Mouse (Mus musculus) ES-E14 (cell line): ENCODE measurements around the gene Hist1h2bl. TPM values are rescaled to one million over a fixed set of nuclear protein-coding genes. Genes with fewer than 3 reads are reported as not detected.

Experiments used
- DNase-seq: peaks from one replicate; pipeline ENCODE4 v3.0.0-alpha.2; 2013; ENCODE audit warnings: low read depth, low spot score
- H3K27ac ChIP-seq: 2 replicates; pipeline ENCODE4 v1.5.1; 2012; ENCODE audit warnings: low read depth, mild to moderate bottlenecking, low read length, moderate library complexity, mixed read lengths; ENCODE audit not compliant: poor library complexity, insufficient read depth, severe bottlenecking
- H3K36me3 ChIP-seq: 2 replicates; pipeline ENCODE4 v1.6.1; 2012; ENCODE audit warnings: mild to moderate bottlenecking, low read length, moderate library complexity, mixed read lengths; ENCODE audit not compliant: control insufficient read depth, poor library complexity, insufficient read depth, severe bottlenecking
- H3K4me1 ChIP-seq, 2 experiments: fragments of 150-350 bp in 1 of 2; sonication (generic) in 1 of 2; 2 replicates each; pipeline ENCODE4 v1.6.1; 2012; ENCODE audit warnings: low read length in 2 of 2, mild to moderate bottlenecking in 1 of 2, mixed read lengths in 1 of 2; ENCODE audit not compliant: control insufficient read depth in 2 of 2, insufficient read depth in 2 of 2, poor library complexity in 1 of 2
- H3K4me3 ChIP-seq, 2 experiments: fragments of 150-350 bp in 1 of 2; sonication (generic) in 1 of 2; 2 replicates each; pipeline ENCODE4 v1.5.1; 2012; ENCODE audit warnings: low read length in 2 of 2, low read depth in 1 of 2, mild to moderate bottlenecking in 1 of 2, mixed read lengths in 1 of 2; ENCODE audit not compliant: insufficient read depth in 1 of 2, poor library complexity in 1 of 2, severe bottlenecking in 1 of 2
- H3K9ac ChIP-seq: 2 replicates; pipeline ENCODE4 v1.6.1; 2012; ENCODE audit warnings: low read depth, mild to moderate bottlenecking, low read length, mixed read lengths; ENCODE audit not compliant: poor library complexity, insufficient read depth, severe bottlenecking
- H3K9me3 ChIP-seq: fragments of 150-350 bp; sonication (generic); 2 replicates; pipeline ENCODE4 v1.6.1; 2012; ENCODE audit warnings: low read depth, mild to moderate bottlenecking, low read length; ENCODE audit not compliant: control insufficient read depth, insufficient read depth
- CHD2 ChIP-seq: IDR thresholded peaks from 2 replicates; pipeline ENCODE4 v1.6.1; 2014; ENCODE audit warnings: mild to moderate bottlenecking, low read depth, low read length, inconsistent platforms
- HCFC1 ChIP-seq: IDR thresholded peaks from 2 replicates; pipeline ENCODE4 v1.6.1; 2012; ENCODE audit warnings: low read length, inconsistent platforms, borderline replicate concordance; ENCODE audit not compliant: insufficient read depth
- MAFK ChIP-seq: IDR thresholded peaks from 2 replicates; pipeline ENCODE4 v1.6.1; 2014; ENCODE audit warnings: mild to moderate bottlenecking, low read depth, low read length, inconsistent platforms; ENCODE audit not compliant: insufficient read depth
- ZC3H11A ChIP-seq: IDR thresholded peaks from 2 replicates; pipeline ENCODE4 v1.6.1; 2012; ENCODE audit warnings: low read depth, mild to moderate bottlenecking, inconsistent platforms, low read length, borderline replicate concordance
- ZNF384 ChIP-seq: IDR thresholded peaks from 2 replicates; pipeline ENCODE4 v1.6.1; 2012; ENCODE audit warnings: low read depth, low read length, inconsistent platforms
- in situ Hi-C, 2 experiments: fragments of 600-800 bp; cut with MboI; formaldehyde crosslinking; loops; one replicate each; pipeline ENCODE4 v1.15.1; 2025; ENCODE audit warnings: low sequenced_read_pairs in 2 of 2, inconsistent platforms in 1 of 2; ENCODE audit not compliant: unreplicated experiment in 2 of 2
- total RNA-seq: library from RNA; depleted of rRNA; stranded (reverse); fragments of 300-350 nt; gene quantifications from 2 replicates; pipeline ENCODE4 v1.2.3, GENCODE M21; 2012

Gene Hist1h2bl
- total RNA-seq, 1 experiment: 1,694 TPM

GRCm38 (mm10) chr13:21753051-21753523 is 37.1 kb upstream of the Hist1h2bl start:
- Histone ChIP-seq H3K27ac (peak overlapping the region; percentile 85), H3K9ac (peak overlapping the region; percentile 80), H3K4me3 (peak overlapping the region; percentile 56 to 68), H3K4me1 (0 out of 4 replicates have a peak, but pooled peaks cover 0 to under 1% of the 10 kb centered on the region in 2 experiments), H3K36me3 (no peaks in the 10 kb centered on the region), H3K9me3 (no peaks in the 10 kb centered on the region)
- TF ChIP-seq ZNF384 (no peak), ZC3H11A (no peak), HCFC1 (no peak), MAFK (no peak), CHD2 (no peak)
- in situ Hi-C loops: no loop called here
- DNase-seq: no peak

DNA sequence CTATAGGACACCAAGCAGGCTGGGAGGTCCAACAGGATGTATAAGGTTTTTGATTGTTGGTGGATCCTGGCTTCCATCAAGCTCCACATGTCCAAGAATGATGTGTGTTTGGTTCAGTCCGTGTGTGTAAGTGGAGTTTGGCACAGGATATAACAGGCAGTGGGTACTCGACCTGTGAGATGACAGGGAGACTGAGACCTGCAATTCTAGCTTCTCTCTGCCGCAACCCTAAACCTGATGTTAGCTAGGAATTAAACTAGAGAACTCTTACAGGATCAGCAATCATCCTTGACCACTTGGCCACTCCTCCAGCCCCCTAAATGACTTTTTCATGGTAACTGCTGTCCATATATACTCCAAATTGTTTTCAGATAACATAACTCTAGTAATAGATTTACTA is 36.4 kb upstream of the Hist1h2bl start:
- Histone ChIP-seq H3K9me3 (no peaks in the 10 kb centered on the region), H3K4me3 (no peak overlapping the region), H3K36me3 (no peaks in the 10 kb centered on the region), H3K4me1 (0 out of 4 replicates have a peak, but pooled peaks cover 0 to 2% of the 10 kb centered on the region in 2 experiments), H3K9ac (peak overlapping the region; percentile 59; the same call in 1 of the 2 replicates), H3K27ac (no peak overlapping the region; the same call in 1 of the 2 replicates)
- no peak for DNase-seq
- in situ Hi-C loops: no loop called here
- TF ChIP-seq HCFC1: no peak
- no peak for TF ChIP-seq ZNF384

DNA sequence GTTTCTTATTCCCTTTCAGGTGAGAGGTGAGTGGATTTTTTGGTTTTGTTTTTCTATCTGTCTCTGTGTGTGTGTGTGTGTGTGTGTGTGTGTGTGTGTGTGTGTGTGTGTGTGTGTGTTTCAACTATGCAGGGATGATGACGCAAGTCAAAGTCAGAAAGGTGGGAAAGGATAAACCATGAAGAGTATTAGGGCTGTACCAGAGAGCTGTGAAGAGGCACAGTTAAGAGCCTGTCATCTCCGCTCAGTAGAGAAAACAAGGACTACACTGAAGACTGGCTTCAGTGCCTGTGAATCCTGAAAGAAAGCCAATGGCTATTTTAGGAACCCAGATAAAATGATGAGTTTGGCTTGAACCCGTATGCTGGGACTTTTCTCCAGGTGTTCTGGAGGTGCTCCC is 35.9 kb upstream of the Hist1h2bl start:
- no peak for DNase-seq
- no peak for TF ChIP-seq HCFC1
- no peak for TF ChIP-seq ZNF384
- TF ChIP-seq MAFK: no peak
- TF ChIP-seq CHD2: no peak
- no peak for TF ChIP-seq ZC3H11A
- Histone ChIP-seq H3K4me3 (no peak overlapping the region), H3K9me3 (no peaks in the 10 kb centered on the region), H3K4me1 (0 out of 4 replicates have a peak, but pooled peaks cover 0 to 2% of the 10 kb centered on the region in 2 experiments), H3K27ac (no peak overlapping the region; the same call in 1 of the 2 replicates), H3K36me3 (no peaks in the 10 kb centered on the region), H3K9ac (no peak overlapping the region)
- in situ Hi-C loops: no loop called here

DNA sequence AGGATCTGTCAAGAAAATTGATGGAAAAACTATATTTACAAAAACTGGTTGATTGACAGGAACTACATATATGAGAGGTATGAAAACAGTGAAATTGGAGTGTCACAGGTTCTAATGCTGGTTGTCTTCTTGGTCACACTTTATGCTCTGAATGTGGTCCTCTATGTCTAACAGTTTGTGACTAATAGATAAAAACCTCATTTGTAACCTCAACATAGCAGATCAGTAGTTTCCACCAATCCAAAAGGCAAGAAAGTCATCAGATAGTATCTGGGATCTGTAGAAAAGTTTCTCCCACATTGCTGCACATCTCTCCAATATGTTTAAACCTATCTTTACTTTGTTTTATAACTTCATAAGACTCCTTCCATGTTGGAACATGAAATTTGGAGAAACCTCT is 35.5 kb upstream of the Hist1h2bl start:
- in situ Hi-C loops: no loop called here

More for the DNA sequence above, 35.5 kb upstream of the Hist1h2bl start:
- H3K36me3 ChIP-seq: no peaks in the 10 kb centered on the region
- no peak for DNase-seq
- H3K4me1 ChIP-seq: 0 out of 4 replicates have a peak, but pooled peaks cover 0 to 2% of the 10 kb centered on the region in 2 experiments
- no peak overlapping the region for H3K4me3 ChIP-seq
- no peaks in the 10 kb centered on the region for H3K9me3 ChIP-seq
- H3K9ac ChIP-seq: no peak overlapping the region
- no peak overlapping the region for H3K27ac ChIP-seq
- TF ChIP-seq ZC3H11A: no peak
- no peak for TF ChIP-seq HCFC1
- TF ChIP-seq CHD2: no peak
- TF ChIP-seq ZNF384: no peak
- TF ChIP-seq MAFK: no peak
